Mouse (Mus musculus): ENCODE measurements at regions not wholly inside any gene's neighbourhood (a gene's known extent, or its start where the extent isn't known, plus 50 kb on each side); places are given as distances from the start of the nearest gene placed in this dataset.

GRCm38 (mm10) chr10:110650851-110651250, 94.4 kb upstream of the E2f7 start:
- TF ChIP-seq CTCF (IDR thresholded peaks at IDR 0.05; ENCODE audit: extremely low read depth, insufficient read depth, low read length), result no peak
- no peak for TF ChIP-seq POLR2A (IDR thresholded peaks at IDR 0.05; ENCODE audit: extremely low read depth, insufficient read depth, low read length)

Measured in cortical plate, adult 2 months (tissue).